Mouse (Mus musculus): ENCODE data around the gene Sumf1. TPM values are rescaled to one million over a fixed set of nuclear protein-coding genes. Genes with fewer than 3 reads are reported as not detected.

Sumf1 gene
- polyA plus RNA-seq, 1 experiment from 2014 or later, result 17.5 TPM

- no peaks in the 10 kb centered on the region for H3K9me3 ChIP-seq
- no peak for DNase-seq (ENCODE audit: low spot score)
- no peaks in the 10 kb centered on the region for H3K36me3 ChIP-seq
- no peak overlapping the region for H3K4me3 ChIP-seq
- no peak overlapping the region for H3K27ac ChIP-seq
- no peaks in the 10 kb centered on the region for H3K27me3 ChIP-seq (ENCODE audit: insufficient read depth, poor library complexity, severe bottlenecking)
- 92% methylated on average over 5 of the region's 5 CpGs for WGBS
- H3K4me1 ChIP-seq, result no peaks in the 10 kb centered on the region; the same call in 1 of the 2 replicates
Observed at GRCm38 (mm10) chr6:108132268-108132935, 53.0 kb downstream of the Sumf1 start.

DNA sequence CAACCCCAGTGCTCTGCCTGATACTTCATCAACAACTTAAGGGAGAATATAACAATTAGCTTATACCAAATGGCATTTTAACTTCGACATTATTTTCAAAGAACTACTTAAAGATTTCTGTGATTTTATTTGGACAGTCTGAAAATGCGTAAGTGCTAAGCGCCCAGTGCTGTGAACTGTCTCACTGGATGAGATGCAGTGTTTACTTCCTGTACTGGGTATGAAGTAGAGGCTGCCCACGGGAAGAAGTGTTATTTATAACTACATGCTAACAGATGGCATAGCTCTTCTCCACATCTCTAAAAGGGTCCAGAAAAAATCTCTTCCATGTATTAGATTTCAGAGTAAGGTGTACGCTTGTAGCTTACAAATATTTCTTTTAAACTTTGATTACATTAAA, 54.7 kb downstream of the Sumf1 start:
- 80% methylated on average over 5 of the region's 5 CpGs for WGBS
- Histone ChIP-seq H3K4me1 (no peaks in the 10 kb centered on the region; the same call in 1 of the 2 replicates), H3K27ac (no peak overlapping the region), H3K36me3 (no peaks in the 10 kb centered on the region), H3K27me3 (ENCODE audit: insufficient read depth, poor library complexity, severe bottlenecking) (no peaks in the 10 kb centered on the region), H3K4me3 (no peak overlapping the region), H3K9me3 (no peaks in the 10 kb centered on the region)
- no peak for DNase-seq (ENCODE audit: low spot score)

GRCm38 (mm10) chr6:108126631-108127030, 58.8 kb downstream of the Sumf1 start:
- no peak for DNase-seq (ENCODE audit: low spot score)
- Histone ChIP-seq H3K4me3 (no peak overlapping the region), H3K36me3 (no peaks in the 10 kb centered on the region), H3K9me3 (no peaks in the 10 kb centered on the region), H3K4me1 (no peaks in the 10 kb centered on the region), H3K27ac (no peak overlapping the region), H3K27me3 (ENCODE audit: insufficient read depth, poor library complexity, severe bottlenecking) (no peaks in the 10 kb centered on the region)
- 84% methylated on average over 3 of the region's 3 CpGs for WGBS

- no peak overlapping the region for H3K27ac ChIP-seq
- H3K4me1 ChIP-seq, result no peaks in the 10 kb centered on the region
- H3K36me3 ChIP-seq, result peaks cover 2% of the 10 kb centered on the region; the same call in 1 of the 2 replicates
- H3K9me3 ChIP-seq, result no peaks in the 10 kb centered on the region
- 87% methylated on average over 1 of the region's 1 CpGs for WGBS
- DNase-seq (ENCODE audit: low spot score), result no peak
- H3K27me3 ChIP-seq (ENCODE audit: insufficient read depth, poor library complexity, severe bottlenecking), result no peaks in the 10 kb centered on the region
- H3K4me3 ChIP-seq, result no peak overlapping the region
Observed at GRCm38 (mm10) chr6:108125474-108125873, 59.9 kb downstream of the Sumf1 start.

DNA sequence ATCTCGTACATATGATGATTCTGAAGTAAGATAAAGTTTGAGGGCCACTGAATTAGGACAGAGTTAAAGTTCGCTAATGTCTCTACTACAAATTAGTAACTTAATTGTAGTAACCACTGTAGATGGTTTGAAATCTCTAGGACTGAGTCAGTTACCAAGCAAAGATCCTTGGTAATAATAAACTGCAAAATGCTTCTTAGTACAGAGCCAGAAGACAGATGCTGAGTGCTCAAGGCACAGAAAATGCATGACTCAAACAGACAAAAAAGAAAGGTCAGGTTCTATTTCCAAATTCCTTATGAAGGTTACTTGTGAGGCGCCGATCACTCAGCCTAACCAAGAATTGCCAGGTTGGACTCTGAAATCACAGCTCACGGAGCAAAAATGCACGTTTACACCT, 67.5 kb downstream of the Sumf1 start:
- H3K27me3 ChIP-seq (ENCODE audit: insufficient read depth, poor library complexity, severe bottlenecking), result no peaks in the 10 kb centered on the region
- peaks cover 2% of the 10 kb centered on the region; the same call in 1 of the 2 replicates for H3K36me3 ChIP-seq
- no peak overlapping the region for H3K27ac ChIP-seq
- no peaks in the 10 kb centered on the region for H3K9me3 ChIP-seq
- no peak for DNase-seq (ENCODE audit: low spot score)
- WGBS, result 89% methylated on average over 6 of the region's 6 CpGs
- no peak overlapping the region for H3K4me3 ChIP-seq
- 0 out of 2 replicates have a peak, but pooled peaks cover 3% of the 10 kb centered on the region for H3K4me1 ChIP-seq

- no peaks in the 10 kb centered on the region for H3K27me3 ChIP-seq (ENCODE audit: insufficient read depth, poor library complexity, severe bottlenecking)
- H3K27ac ChIP-seq, result no peak overlapping the region
- DNase-seq (ENCODE audit: low spot score), result no peak
- no peaks in the 10 kb centered on the region for H3K9me3 ChIP-seq
- H3K4me1 ChIP-seq, result peaks cover 25% of the 10 kb centered on the region
- WGBS, result 98% methylated on average over 1 of the region's 1 CpGs
- H3K36me3 ChIP-seq, result no peaks in the 10 kb centered on the region
- no peak overlapping the region for H3K4me3 ChIP-seq
Observed at GRCm38 (mm10) chr6:108114971-108115370, 70.4 kb downstream of the Sumf1 start.

- Histone ChIP-seq H3K4me1 (peaks cover 32% of the 10 kb centered on the region), H3K4me3 (no peak overlapping the region), H3K27me3 (ENCODE audit: insufficient read depth, poor library complexity, severe bottlenecking) (no peaks in the 10 kb centered on the region), H3K27ac (peak overlapping the region; percentile 82), H3K9me3 (no peaks in the 10 kb centered on the region), H3K36me3 (no peaks in the 10 kb centered on the region)
- no peak for DNase-seq (ENCODE audit: low spot score)
Observed at GRCm38 (mm10) chr6:108111693-108112092, 73.7 kb downstream of the Sumf1 start.

- no peak for DNase-seq (ENCODE audit: low spot score)
- Histone ChIP-seq H3K27ac (peak overlapping the region; percentile 80), H3K27me3 (ENCODE audit: insufficient read depth, poor library complexity, severe bottlenecking) (no peaks in the 10 kb centered on the region), H3K9me3 (no peaks in the 10 kb centered on the region), H3K4me1 (peaks cover 32% of the 10 kb centered on the region), H3K4me3 (no peak overlapping the region), H3K36me3 (peaks cover 2% of the 10 kb centered on the region; the same call in 1 of the 2 replicates)
- WGBS, result 48% methylated on average over 4 of the region's 4 CpGs
Observed at GRCm38 (mm10) chr6:108110336-108110735, 75.0 kb downstream of the Sumf1 start.

DNA sequence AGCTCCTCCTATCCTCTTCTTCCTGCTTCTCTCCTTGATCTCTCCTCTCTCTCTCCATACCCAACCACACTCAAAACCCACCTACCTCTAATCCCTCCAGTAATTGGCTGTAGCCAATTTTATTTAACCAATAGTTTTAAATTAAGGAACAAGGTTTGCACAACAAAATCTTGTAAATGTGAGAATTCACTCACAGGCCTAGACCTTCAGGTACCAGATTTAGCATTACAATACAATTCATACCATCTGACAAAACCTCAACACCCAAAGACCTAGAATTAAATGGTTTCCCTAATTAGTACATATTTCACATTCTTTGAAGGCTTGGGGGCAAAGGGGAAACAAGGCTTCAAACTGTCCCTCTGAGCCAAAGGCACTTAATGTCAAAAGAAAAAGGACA, 78.0 kb downstream of the Sumf1 start:
- Histone ChIP-seq H3K36me3 (peaks cover 2% of the 10 kb centered on the region; the same call in 1 of the 2 replicates), H3K27ac (no peak overlapping the region), H3K9me3 (no peaks in the 10 kb centered on the region), H3K4me3 (no peak overlapping the region), H3K27me3 (ENCODE audit: insufficient read depth, poor library complexity, severe bottlenecking) (no peaks in the 10 kb centered on the region), H3K4me1 (peaks cover 43% of the 10 kb centered on the region)
- no peak for DNase-seq (ENCODE audit: low spot score)

GRCm38 (mm10) chr6:108101936-108102830, 83.2 kb downstream of the Sumf1 start:
- DNase-seq (ENCODE audit: low spot score), result peak; percentile 58
- Histone ChIP-seq H3K27me3 (ENCODE audit: insufficient read depth, poor library complexity, severe bottlenecking) (no peaks in the 10 kb centered on the region), H3K9me3 (no peaks in the 10 kb centered on the region), H3K4me1 (peaks cover 24% of the 10 kb centered on the region), H3K4me3 (no peak overlapping the region), H3K27ac (peak overlapping the region; percentile 69; the same call in 1 of the 2 replicates), H3K36me3 (peaks cover 2% of the 10 kb centered on the region; the same call in 1 of the 2 replicates)
- 76% methylated on average over 10 of the region's 10 CpGs for WGBS

- no peak for DNase-seq (ENCODE audit: low spot score)
- H3K36me3 ChIP-seq, result no peaks in the 10 kb centered on the region
- H3K4me3 ChIP-seq, result no peak overlapping the region
- H3K4me1 ChIP-seq, result peaks cover 21% of the 10 kb centered on the region
- H3K27ac ChIP-seq, result peak overlapping the region; percentile 76
- 82% methylated on average over 3 of the region's 3 CpGs for WGBS
- no peaks in the 10 kb centered on the region for H3K27me3 ChIP-seq (ENCODE audit: insufficient read depth, poor library complexity, severe bottlenecking)
- no peaks in the 10 kb centered on the region for H3K9me3 ChIP-seq
Observed at GRCm38 (mm10) chr6:108098846-108099217, 86.5 kb downstream of the Sumf1 start.

- Histone ChIP-seq H3K4me1 (peaks cover 20% of the 10 kb centered on the region), H3K27ac (peak overlapping the region; percentile 76), H3K9me3 (no peaks in the 10 kb centered on the region), H3K27me3 (ENCODE audit: insufficient read depth, poor library complexity, severe bottlenecking) (no peaks in the 10 kb centered on the region), H3K36me3 (no peaks in the 10 kb centered on the region), H3K4me3 (no peak overlapping the region)
- 23% methylated on average over 9 of the region's 9 CpGs for WGBS
- peak; percentile 78 for DNase-seq (ENCODE audit: low spot score)
Observed at GRCm38 (mm10) chr6:108098171-108098845, 87.1 kb downstream of the Sumf1 start.

DNA sequence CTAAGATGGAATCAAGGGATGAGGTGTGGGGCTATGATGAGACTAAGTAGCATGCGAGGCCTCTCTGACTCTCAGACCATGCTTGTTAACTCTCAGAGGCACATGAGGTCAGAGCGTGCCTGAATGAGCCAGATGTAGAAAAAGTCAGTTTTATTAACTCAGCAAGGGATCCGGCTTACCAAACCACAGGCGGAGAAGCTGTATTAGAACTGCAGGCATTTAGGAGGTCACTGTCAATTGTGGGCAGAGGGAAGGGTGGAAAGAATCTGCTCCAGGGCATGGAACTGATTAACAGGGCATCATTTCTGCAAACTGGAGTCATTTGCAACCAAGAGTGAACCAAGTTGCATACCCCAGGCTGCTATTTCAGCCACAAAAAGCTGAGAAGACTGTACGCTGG, 89.9 kb downstream of the Sumf1 start:
- Histone ChIP-seq H3K27ac (no peak overlapping the region), H3K9me3 (no peaks in the 10 kb centered on the region), H3K36me3 (no peaks in the 10 kb centered on the region), H3K4me1 (peaks cover 3% of the 10 kb centered on the region; the same call in 1 of the 2 replicates), H3K4me3 (no peak overlapping the region), H3K27me3 (ENCODE audit: insufficient read depth, poor library complexity, severe bottlenecking) (no peaks in the 10 kb centered on the region)
- no peak for DNase-seq (ENCODE audit: low spot score)
- 83% methylated on average over 5 of the region's 5 CpGs for WGBS

Measured in heart, embryonic 10.5 days (tissue).